Mouse (Mus musculus) CH12.LX (cell line): Measurements from ENCODE around the gene Rint1. TPM values are rescaled to one million over a fixed set of nuclear protein-coding genes. Genes with fewer than 3 reads are reported as not detected.

Source experiments
- DNase-seq: peaks from one replicate; pipeline ENCODE4 v3.0.0-alpha.2; 2013; ENCODE audit errors: extremely low read depth
- H3K27ac ChIP-seq: 2 replicates; pipeline ENCODE4 v1.5.1; 2012; ENCODE audit warnings: low read depth, mild to moderate bottlenecking, control low read depth, moderate library complexity; ENCODE audit not compliant: insufficient read depth
- H3K27me3 ChIP-seq: replicated peaks from 2 replicates; pipeline ENCODE3; 2012; ENCODE audit warnings: inconsistent platforms
- H3K36me3 ChIP-seq, 2 experiments: replicated peaks in 1 of 2; 2 replicates each; pipeline versions ENCODE3 to v1.6.1; 2012; ENCODE audit warnings: inconsistent platforms in 1 of 2, low read length in 1 of 2, mild to moderate bottlenecking in 1 of 2, mixed read lengths in 1 of 2, moderate library complexity in 1 of 2; ENCODE audit not compliant: control insufficient read depth in 1 of 2, insufficient read depth in 1 of 2
- H3K4me1 ChIP-seq, 2 experiments: 2 replicates each; pipeline ENCODE4 v1.6.1; 2012; ENCODE audit warnings: inconsistent platforms in 1 of 2, moderate library complexity in 1 of 2; ENCODE audit not compliant: insufficient read depth in 2 of 2, control insufficient read depth in 1 of 2
- H3K4me2 ChIP-seq: 2 replicates; pipeline ENCODE4 v1.6.1; 2012; ENCODE audit warnings: low read depth, mild to moderate bottlenecking, control low read depth; ENCODE audit not compliant: poor library complexity, insufficient read depth, severe bottlenecking
- H3K4me3 ChIP-seq, 3 experiments: fragments of 150-350 bp in 1 of 3; sonication (generic) in 1 of 3; replicated peaks in 1 of 3; 2 replicates each; pipeline versions ENCODE3 to v1.5.1; 2011 to 2012; ENCODE audit warnings: low read depth in 2 of 3, low read length in 2 of 3, mild to moderate bottlenecking in 2 of 3, moderate library complexity in 2 of 3, control low read depth in 1 of 3, improper control_type of control experiment in 1 of 3, inconsistent platforms in 1 of 3, mixed read lengths in 1 of 3; ENCODE audit not compliant: poor library complexity in 1 of 3
- H3K79me2 ChIP-seq: replicated peaks from 2 replicates; pipeline ENCODE4 v1.6.1; 2012; ENCODE audit warnings: mild to moderate bottlenecking, moderate library complexity; ENCODE audit not compliant: control insufficient read depth, poor library complexity, insufficient read depth, severe bottlenecking; ENCODE audit errors: extremely low read depth
- H3K9ac ChIP-seq: 2 replicates; pipeline ENCODE4 v1.6.1; 2012; ENCODE audit warnings: low read depth, mild to moderate bottlenecking, control low read depth, moderate library complexity; ENCODE audit not compliant: insufficient read depth
- H3K9me3 ChIP-seq: replicated peaks from 2 replicates; pipeline ENCODE3; 2012; ENCODE audit warnings: low read length, inconsistent platforms, mixed read lengths
- CHD1 ChIP-seq: IDR thresholded peaks from 2 replicates; pipeline ENCODE4 v1.6.1; 2012; ENCODE audit warnings: low read depth, low read length, improper control_type of control experiment, inconsistent platforms
- CTCF ChIP-seq, 2 experiments: IDR thresholded peaks in 1 of 2; conservative IDR thresholded peaks in 1 of 2; 2 replicates each; pipeline ENCODE4 v1.5.1; 2011 to 2012; ENCODE audit warnings: low read depth in 2 of 2, low read length in 2 of 2, improper control_type of control experiment in 1 of 2, inconsistent platforms in 1 of 2, mild to moderate bottlenecking in 1 of 2, moderate library complexity in 1 of 2
- EP300 ChIP-seq: IDR thresholded peaks from 2 replicates; pipeline ENCODE4 v1.6.1; 2011; ENCODE audit warnings: low read length, improper control_type of control experiment
- MAFK ChIP-seq: IDR thresholded peaks from 2 replicates; pipeline ENCODE4 v1.6.1; 2011; ENCODE audit warnings: low read length, improper control_type of control experiment; ENCODE audit not compliant: insufficient replicate concordance
- MEF2A ChIP-seq: IDR thresholded peaks from 2 replicates; pipeline ENCODE4 v1.6.1; 2014; ENCODE audit warnings: low read depth, mild to moderate bottlenecking, inconsistent platforms, low read length, improper control_type of control experiment, borderline replicate concordance
- MYC ChIP-seq: IDR thresholded peaks from 2 replicates; pipeline ENCODE4 v1.6.1; 2011; ENCODE audit warnings: low read depth, mild to moderate bottlenecking, improper control_type of control experiment, low read length
- RAD21 ChIP-seq: IDR thresholded peaks from 2 replicates; pipeline ENCODE4 v1.6.1; 2011; ENCODE audit warnings: low read depth, mild to moderate bottlenecking, low read length, improper control_type of control experiment, moderate library complexity
- SMC3 ChIP-seq: IDR thresholded peaks from 2 replicates; pipeline ENCODE4 v1.6.1; 2011; ENCODE audit warnings: low read depth, low read length, improper control_type of control experiment
- TCF12 ChIP-seq: IDR thresholded peaks from 2 replicates; pipeline ENCODE4 v1.6.1; 2014; ENCODE audit warnings: low read depth, mild to moderate bottlenecking, inconsistent platforms, low read length, improper control_type of control experiment
- USF1 ChIP-seq: IDR thresholded peaks from 2 replicates; pipeline ENCODE4 v1.6.1; 2014; ENCODE audit warnings: low read depth, mild to moderate bottlenecking, inconsistent platforms, low read length, improper control_type of control experiment
- ZC3H11A ChIP-seq: IDR thresholded peaks from 2 replicates; pipeline ENCODE4 v1.6.1; 2012; ENCODE audit warnings: low read depth, mild to moderate bottlenecking, inconsistent platforms, low read length, improper control_type of control experiment
- ZKSCAN1 ChIP-seq: IDR thresholded peaks from 2 replicates; pipeline ENCODE4 v1.6.1; 2012; ENCODE audit warnings: low read depth, inconsistent platforms, low read length, improper control_type of control experiment, borderline replicate concordance
- ZNF384 ChIP-seq: IDR thresholded peaks from 2 replicates; pipeline ENCODE4 v1.6.1; 2012; ENCODE audit warnings: low read depth, low read length, improper control_type of control experiment, inconsistent platforms
- dilution Hi-C: fragments of 300-500 bp; cut with MboI; formaldehyde crosslinking; loops from 2 replicates; pipeline ENCODE4 v1.14.3; 2020; ENCODE audit warnings: low sequenced_read_pairs; ENCODE audit not compliant: extremely low pct_unique_long_range_greater_than_20kb, extremely low pct_ligation_motif_present
- in situ Hi-C: fragments of 300-500 bp; cut with MboI; formaldehyde crosslinking; loops from 3 replicates; pipeline ENCODE4 v1.14.3; 2019; ENCODE audit warnings: low sequenced_read_pairs, low pct_ligation_motif_present, low pct_unique_long_range_greater_than_20kb, mixed read lengths
- polyA plus RNA-seq: library from polyadenylated mRNA; unstranded; fragments of >175 nt; gene quantifications from 2 replicates; pipeline ENCODE4 v1.2.1, GENCODE M21; 2012; ENCODE audit warnings: low read depth; ENCODE audit not compliant: insufficient read length
- total RNA-seq, 2 experiments: library from RNA; depleted of rRNA; stranded (reverse); fragments of 300-350 nt in 1 of 2; fragments of >200 nt in 1 of 2; gene quantifications; 2 replicates each; pipeline ENCODE4 v1.2.3; 2012 to 2014

Gene Rint1
- total and polyA plus RNA-seq, 3 experiments, result 14.7 to 17.6 (median 16.2) TPM

DNA sequence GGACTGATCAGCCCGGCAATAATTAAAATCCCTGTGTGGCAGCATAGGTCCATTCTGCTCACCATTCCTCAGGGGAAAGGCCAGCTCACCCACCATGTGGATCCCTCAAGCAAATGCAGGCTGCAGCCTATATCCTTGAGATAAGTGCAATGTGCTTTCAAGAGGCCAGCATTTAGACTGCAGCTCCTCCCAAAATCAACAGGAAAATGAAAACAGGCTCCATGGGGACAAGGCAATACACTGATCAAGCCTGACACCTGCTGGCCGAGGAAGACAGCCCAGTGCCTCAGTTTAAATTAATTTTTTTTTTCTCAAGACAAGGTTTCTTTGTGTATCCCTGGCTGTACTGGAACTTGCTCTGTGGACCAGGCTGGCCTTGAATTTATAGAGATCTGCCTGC is 28.9 kb upstream of the Rint1 start:
- Histone ChIP-seq H3K27ac (no peak overlapping the region), H3K4me3 (no peak overlapping the region), H3K79me2 (no peaks in the 10 kb centered on the region), H3K36me3 (peaks cover 47 to 93% of the 10 kb centered on the region in 2 experiments), H3K27me3 (no peaks in the 10 kb centered on the region), H3K9me3 (peaks cover 2% of the 10 kb centered on the region), H3K4me2 (no peak overlapping the region), H3K9ac (no peak overlapping the region), H3K4me1 (no peaks in the 10 kb centered on the region)
- dilution Hi-C loops, result no loop called here
- peak; percentile 33 for DNase-seq
- in situ Hi-C loops, result loop anchor here (25.0 kb wide), 1 partner anchor 371 kb away; no protein-coding TSS in a partner anchor
- TF ChIP-seq RAD21, result peak; percentile 67
- peak; percentile 13 to 64; a peak in 2 of 4 replicates for TF ChIP-seq CTCF (conservative IDR thresholded peaks at IDR 0.05 in 1 of 2, IDR thresholded peaks at IDR 0.05 in 1 of 2; ENCODE audit: low read depth in 2 of 2, low read length in 2 of 2)
- TF ChIP-seq SMC3, result peak; percentile 46
- peak; percentile 81 for TF ChIP-seq ZNF384
- no peak for TF ChIP-seq CHD1
- no peak for TF ChIP-seq MYC

DNA sequence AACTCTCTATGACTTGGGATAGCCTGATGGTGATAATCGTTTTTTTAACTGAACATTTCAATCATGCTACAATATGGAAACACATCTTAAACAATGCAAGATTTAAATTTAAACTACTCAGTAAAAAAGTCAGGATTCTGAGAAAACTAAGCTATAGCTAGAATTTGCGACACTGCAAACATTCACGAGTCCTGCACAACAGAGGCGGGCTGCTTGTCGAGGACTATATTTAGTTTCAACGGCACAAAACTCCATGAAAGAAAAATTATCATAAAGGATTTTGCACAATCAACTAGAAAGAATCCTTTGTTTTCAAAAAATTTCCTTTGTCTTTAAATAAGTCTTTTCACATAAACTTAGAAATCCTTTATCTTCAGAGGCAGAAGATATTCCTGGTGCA is 25.0 kb upstream of the Rint1 start:
- H3K36me3 ChIP-seq, result peaks cover 52 to 89% of the 10 kb centered on the region in 2 experiments

GRCm38 (mm10) chr5:23764557-23764956 is 23.0 kb upstream of the Rint1 start:
- Histone ChIP-seq H3K36me3 (peaks cover 54 to 85% of the 10 kb centered on the region in 2 experiments), H3K27me3 (no peaks in the 10 kb centered on the region), H3K4me1 (no peaks in the 10 kb centered on the region), H3K79me2 (no peaks in the 10 kb centered on the region; the same call in 1 of the 2 replicates), H3K27ac (no peak overlapping the region), H3K9me3 (no peaks in the 10 kb centered on the region), H3K4me3 (no peak overlapping the region), H3K9ac (no peak overlapping the region)
- in situ Hi-C loops (loop anchor here (25.0 kb wide), 1 partner anchor 377 kb away; no protein-coding TSS in a partner anchor), dilution Hi-C loops (no loop called here)
- no peak for DNase-seq
- TF ChIP-seq ZC3H11A, result no peak
- TF ChIP-seq MEF2A, result no peak
- TF ChIP-seq ZKSCAN1, result no peak
- TF ChIP-seq TCF12, result no peak
- TF ChIP-seq EP300, result no peak
- no peak for TF ChIP-seq USF1
- TF ChIP-seq, all 38 proteins: peak for 0
- no peak overlapping the region for H3K4me2 ChIP-seq

More for the DNA sequence above, 25.0 kb upstream of the Rint1 start:
- H3K4me2 ChIP-seq, result no peak overlapping the region
- no peak overlapping the region for H3K4me3 ChIP-seq
- DNase-seq, result no peak
- no peaks in the 10 kb centered on the region for H3K27me3 ChIP-seq
- dilution Hi-C loops (no loop called here), in situ Hi-C loops (loop anchor here (25.0 kb wide), 1 partner anchor 375 kb away; no protein-coding TSS in a partner anchor)
- H3K9me3 ChIP-seq, result no peaks in the 10 kb centered on the region
- TF ChIP-seq TCF12, result no peak
- no peak for TF ChIP-seq MYC
- no peak for TF ChIP-seq MAFK
- H3K4me1 ChIP-seq, result no peaks in the 10 kb centered on the region
- H3K79me2 ChIP-seq, result no peaks in the 10 kb centered on the region; the same call in 1 of the 2 replicates
- H3K27ac ChIP-seq, result no peak overlapping the region
- H3K9ac ChIP-seq, result no peak overlapping the region
